Mouse (Mus musculus) thymus, adult 18-20 months (tissue): Measurements from ENCODE around the gene Fos.

Experiments
- DNase-seq, 2 experiments: peaks; one replicate each; pipeline ENCODE4 v3.0.0; 2022; ENCODE audit warnings: mixed read lengths in 2 of 2

The Fos gene

GRCm38 (mm10) chr12:85461913-85462663, 11.6 kb upstream of the Fos start:
- no peak for DNase-seq

GRCm38 (mm10) chr12:85462802-85463201, 10.9 kb upstream of the Fos start:
- no peak for DNase-seq

GRCm38 (mm10) chr12:85464431-85464830, 9.3 kb upstream of the Fos start:
- no peak for DNase-seq

- no peak for DNase-seq
Observed at GRCm38 (mm10) chr12:85464902-85465301, 8.8 kb upstream of the Fos start.

GRCm38 (mm10) chr12:85467854-85468253, 5.8 kb upstream of the Fos start:
- DNase-seq, result no peak

- no peak for DNase-seq
Observed at GRCm38 (mm10) chr12:85468666-85469065, 5.0 kb upstream of the Fos start.

- DNase-seq, result peak in 1 of 2 experiments; percentile 28
Observed at GRCm38 (mm10) chr12:85471920-85472655, 1.6 kb upstream of the Fos start.

- no peak for DNase-seq
Observed at GRCm38 (mm10) chr12:85472656-85473410, 857 bp upstream of the Fos start.

- DNase-seq, result peak in 1 of 2 experiments; percentile 54
Observed at GRCm38 (mm10) chr12:85474298-85475231, 875 bp downstream of the Fos start.

- no peak for DNase-seq
Observed at GRCm38 (mm10) chr12:85475232-85475919, 1.7 kb downstream of the Fos start.

- DNase-seq, result no peak
Observed at GRCm38 (mm10) chr12:85475920-85476828, 2.5 kb downstream of the Fos start.

- no peak for DNase-seq
Observed at GRCm38 (mm10) chr12:85477219-85477618, 3.5 kb downstream of the Fos start.

- DNase-seq, result no peak
Observed at GRCm38 (mm10) chr12:85477804-85478203, 4.1 kb downstream of the Fos start.

- DNase-seq, result no peak
Observed at GRCm38 (mm10) chr12:85478696-85479095, 5.0 kb downstream of the Fos start.

- DNase-seq, result no peak
Observed at GRCm38 (mm10) chr12:85479190-85479589, 5.5 kb downstream of the Fos start.

GRCm38 (mm10) chr12:85483155-85483554, 9.5 kb downstream of the Fos start:
- DNase-seq, result no peak

- no peak for DNase-seq
Observed at GRCm38 (mm10) chr12:85484655-85485054, 11.0 kb downstream of the Fos start.

GRCm38 (mm10) chr12:85485890-85486765, 12.4 kb downstream of the Fos start:
- peak; percentile 87 to 88 for DNase-seq

GRCm38 (mm10) chr12:85486766-85487069, 13.0 kb downstream of the Fos start:
- DNase-seq, result no peak
